Mouse (Mus musculus) midbrain, embryonic 12.5 days (tissue): ENCODE measurements around the gene Epop. TPM values are rescaled to one million over a fixed set of nuclear protein-coding genes. Genes with fewer than 3 reads are reported as not detected.
A peak's percentile ranks its signal among the peaks of the same experiment; 100 is the strongest.

Experiments used
- ATAC-seq: fragments of 200-750 bp; cut with Nextera tagmentation; 2 replicates; pipeline ENCODE4 v1.8.0; 2017; ENCODE audit warnings: low read depth, moderate TSS enrichment, moderate library complexity; ENCODE audit not compliant: low FRiP score
- H3K27ac ChIP-seq: fragments of 300-500 bp; sonication (generic); replicated peaks from 2 replicates; pipeline ENCODE4 v1.5.1; 2016; ENCODE audit warnings: mild to moderate bottlenecking
- H3K27me3 ChIP-seq: fragments of 300-500 bp; sonication (generic); 2 replicates; pipeline ENCODE4 v1.6.1; 2016; ENCODE audit warnings: mild to moderate bottlenecking
- H3K36me3 ChIP-seq: fragments of 300-500 bp; sonication (generic); 2 replicates; pipeline ENCODE4 v1.6.1; 2016
- H3K4me1 ChIP-seq: fragments of 300-500 bp; sonication (generic); 2 replicates; pipeline ENCODE4 v1.6.1; 2016
- H3K4me2 ChIP-seq: fragments of 300-500 bp; sonication (generic); replicated peaks from 2 replicates; pipeline ENCODE4 v1.6.1; 2016; ENCODE audit warnings: mild to moderate bottlenecking, moderate library complexity
- H3K4me3 ChIP-seq: fragments of 300-500 bp; sonication (generic); 2 replicates; pipeline ENCODE4 v1.5.1; 2016; ENCODE audit warnings: mild to moderate bottlenecking
- H3K9ac ChIP-seq: fragments of 300-500 bp; sonication (generic); replicated peaks from 2 replicates; pipeline ENCODE4 v1.6.1; 2016; ENCODE audit warnings: mild to moderate bottlenecking, moderate library complexity
- H3K9me3 ChIP-seq: fragments of 300-500 bp; sonication (generic); 2 replicates; pipeline ENCODE4 v1.6.1; 2016; ENCODE audit warnings: mild to moderate bottlenecking
- WGBS: fragments of 180-500 bp; shearing (Covaris S2); methylation state at CpG from one replicate; pipeline ENCODE4 v1.1.7; 2016; 5-methylcytosine and 5-hydroxymethylcytosine counted together
- polyA plus RNA-seq: library from polyadenylated mRNA; unstranded; fragments of >200 nt; fragmentation: Nextera tagmentation; extraction: Ambion mirVana; gene quantifications from 2 replicates; pipeline ENCODE4 v1.2.1, GENCODE M21; 2016

The Epop gene
- polyA plus RNA-seq, 1 experiment from 2014 or later, result 14.2 TPM

DNA sequence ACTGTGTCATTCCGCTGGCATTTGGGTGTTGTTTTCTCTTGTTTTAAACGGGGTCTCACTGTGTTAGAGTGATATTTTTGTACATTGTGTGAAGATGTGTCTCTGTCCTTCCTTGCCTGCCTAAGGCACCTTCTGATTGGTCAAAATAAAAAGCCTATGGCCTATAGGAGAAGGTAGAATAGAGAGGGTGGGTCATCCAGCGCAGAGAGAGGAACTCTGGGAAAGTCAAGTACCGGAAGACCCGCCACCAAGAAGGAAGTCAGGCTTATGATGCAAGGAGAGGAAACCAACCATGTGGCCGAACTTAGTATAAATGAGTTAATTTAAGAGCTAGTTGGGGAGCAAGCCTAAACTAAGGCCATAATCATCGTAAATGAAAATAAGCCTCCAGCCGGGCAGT lies 30.4 kb downstream of the Epop start:
- H3K27ac ChIP-seq, result no peak overlapping the region
- H3K27me3 ChIP-seq, result no peaks in the 10 kb centered on the region
- 91% methylated on average over 8 of the region's 8 CpGs for WGBS
- 0 out of 2 replicates have a peak, but pooled peaks cover 2% of the 10 kb centered on the region for H3K4me1 ChIP-seq
- H3K4me2 ChIP-seq, result no peak overlapping the region
- no peak overlapping the region for H3K9ac ChIP-seq
- no peak for ATAC-seq
- H3K36me3 ChIP-seq, result no peaks in the 10 kb centered on the region
- 0 out of 2 replicates have a peak, but pooled peaks cover 9% of the 10 kb centered on the region for H3K9me3 ChIP-seq
- H3K4me3 ChIP-seq, result no peak overlapping the region

DNA sequence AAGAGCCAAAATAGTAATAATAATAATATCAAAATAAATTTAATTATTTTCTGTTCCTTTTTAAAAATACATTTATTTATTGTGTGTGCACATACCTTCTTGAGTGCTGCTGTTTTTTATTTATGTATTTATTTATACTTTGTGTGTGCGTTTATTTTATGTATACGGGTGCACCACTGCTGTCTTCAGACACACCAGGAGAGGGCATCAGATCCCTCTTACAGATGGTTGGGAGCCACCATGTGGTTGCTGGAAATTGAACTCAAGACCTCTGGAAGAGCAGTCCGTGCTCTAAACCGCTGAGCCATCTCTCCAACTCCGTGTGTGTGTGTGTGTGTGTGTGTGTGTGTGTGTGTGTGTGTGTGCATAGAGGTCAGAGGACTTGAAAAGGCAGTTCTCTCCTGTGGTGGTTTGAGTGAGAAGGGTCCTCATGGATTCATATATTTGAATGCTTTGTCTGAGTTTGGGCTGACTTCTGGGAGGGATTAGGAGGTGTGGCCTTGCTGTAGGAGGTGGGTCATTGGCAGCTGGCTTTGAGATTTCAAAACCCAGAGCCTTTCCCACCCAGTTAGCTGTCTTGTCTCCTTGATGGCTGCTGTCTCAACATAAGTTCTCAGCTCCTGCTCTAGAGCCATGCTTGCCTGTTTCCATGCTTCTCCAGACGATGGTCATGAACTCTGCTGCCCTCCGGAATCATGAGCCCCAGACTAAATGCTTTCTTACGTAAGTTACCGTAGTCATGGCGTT lies 31.4 kb downstream of the Epop start:
- Histone ChIP-seq H3K36me3 (no peaks in the 10 kb centered on the region), H3K9me3 (0 out of 2 replicates have a peak, but pooled peaks cover 9% of the 10 kb centered on the region), H3K9ac (no peak overlapping the region), H3K4me3 (no peak overlapping the region), H3K4me2 (no peak overlapping the region), H3K27ac (no peak overlapping the region), H3K4me1 (0 out of 2 replicates have a peak, but pooled peaks cover 2% of the 10 kb centered on the region), H3K27me3 (no peaks in the 10 kb centered on the region)
- 81% methylated on average over 10 of the region's 10 CpGs for WGBS
- no peak for ATAC-seq

DNA sequence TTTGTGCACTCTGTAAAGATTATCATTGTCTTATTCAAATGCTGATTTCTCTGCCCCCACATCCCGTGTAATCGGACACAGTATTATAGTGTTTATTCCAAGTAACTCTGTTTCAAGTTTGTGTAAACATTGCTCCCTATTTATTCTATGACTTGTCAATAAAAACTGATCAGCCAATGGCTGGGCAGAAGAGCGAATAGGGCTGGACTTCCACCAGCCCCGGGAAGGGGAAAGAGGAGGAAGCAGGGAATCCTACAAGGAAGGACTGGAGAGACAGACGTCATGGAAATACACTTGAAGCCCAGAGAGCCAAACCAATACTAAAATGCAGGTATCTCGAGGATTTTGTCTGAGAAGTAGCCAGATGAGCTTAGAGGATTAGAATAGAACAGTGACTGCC lies 35.4 kb downstream of the Epop start:
- Histone ChIP-seq H3K4me1 (peaks cover 14% of the 10 kb centered on the region), H3K9ac (no peak overlapping the region), H3K36me3 (no peaks in the 10 kb centered on the region), H3K27me3 (peaks cover 9% of the 10 kb centered on the region; the same call in 1 of the 2 replicates), H3K4me2 (no peak overlapping the region), H3K9me3 (0 out of 2 replicates have a peak, but pooled peaks cover 1% of the 10 kb centered on the region), H3K4me3 (no peak overlapping the region), H3K27ac (no peak overlapping the region)
- ATAC-seq, result no peak
- WGBS, result 51% methylated on average over 6 of the region's 6 CpGs

DNA sequence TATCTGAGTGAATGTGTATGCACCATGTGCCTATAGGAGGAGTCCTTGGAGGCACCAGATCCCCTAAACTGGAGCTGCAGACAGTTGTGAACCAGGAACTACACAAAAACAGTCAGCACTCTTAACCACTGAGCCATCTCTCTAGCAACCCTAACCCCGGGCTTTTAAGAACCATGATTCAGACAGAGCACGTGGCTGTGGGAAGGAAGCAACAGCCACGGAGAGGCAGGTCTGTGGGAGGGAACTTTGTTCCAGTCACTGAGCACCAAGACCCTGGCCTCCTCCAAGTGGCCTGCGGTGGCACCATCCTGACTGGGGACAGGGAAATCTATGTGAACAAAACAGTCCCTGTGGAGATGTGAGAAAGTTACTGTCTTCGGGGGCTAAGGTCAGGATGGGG lies 37.6 kb downstream of the Epop start:
- no peak overlapping the region for H3K4me2 ChIP-seq
- ATAC-seq, result no peak
- peaks cover 9% of the 10 kb centered on the region; the same call in 1 of the 2 replicates for H3K27me3 ChIP-seq
- peaks cover 16% of the 10 kb centered on the region for H3K4me1 ChIP-seq
- no peaks in the 10 kb centered on the region for H3K36me3 ChIP-seq
- no peaks in the 10 kb centered on the region for H3K9me3 ChIP-seq
- H3K4me3 ChIP-seq, result no peak overlapping the region
- no peak overlapping the region for H3K9ac ChIP-seq
- WGBS, result 24% methylated on average over 5 of the region's 5 CpGs
- no peak overlapping the region for H3K27ac ChIP-seq

DNA sequence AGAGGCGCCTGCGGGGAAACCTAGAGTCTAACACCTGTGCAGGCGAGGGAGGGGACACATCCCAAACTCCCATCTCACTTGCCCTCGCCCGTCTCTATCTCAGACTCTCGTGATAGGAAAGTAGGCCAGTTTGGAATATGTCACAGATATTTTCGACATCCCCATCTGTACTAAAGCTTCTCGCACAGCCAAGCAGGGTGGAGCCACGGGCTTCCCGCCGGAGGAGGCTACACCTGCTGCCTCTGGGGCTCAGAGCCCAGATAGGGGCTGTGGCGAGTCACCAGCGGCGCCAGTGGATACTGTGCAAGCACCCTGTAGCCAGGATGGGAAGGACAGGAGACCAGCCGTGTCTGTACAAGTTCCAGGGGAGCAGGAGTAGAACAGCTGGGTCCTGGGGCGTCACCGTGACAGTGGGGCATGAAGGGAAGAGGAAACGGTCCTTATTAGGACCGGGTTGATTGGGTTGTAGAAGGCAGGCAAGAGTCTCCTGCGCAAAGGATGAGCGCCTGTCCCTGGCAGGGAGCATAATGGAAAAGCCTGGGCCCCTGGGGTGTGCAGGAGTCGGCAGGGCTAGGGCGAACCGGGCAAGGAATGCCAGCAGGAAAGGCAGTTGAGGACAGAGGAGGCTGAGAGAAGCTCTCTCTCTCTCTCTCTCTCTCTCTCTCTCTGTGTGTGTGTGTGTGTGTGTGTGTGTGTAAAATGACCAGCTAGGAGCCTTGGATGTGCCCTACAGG lies 39.1 kb downstream of the Epop start:
- Histone ChIP-seq H3K36me3 (no peaks in the 10 kb centered on the region), H3K9ac (no peak overlapping the region), H3K27ac (no peak overlapping the region), H3K9me3 (no peaks in the 10 kb centered on the region), H3K4me2 (no peak overlapping the region), H3K4me3 (no peak overlapping the region), H3K27me3 (peaks cover 9% of the 10 kb centered on the region; the same call in 1 of the 2 replicates), H3K4me1 (peaks cover 16% of the 10 kb centered on the region)
- ATAC-seq, result no peak
- WGBS, result 32% methylated on average over 24 of the region's 24 CpGs

DNA sequence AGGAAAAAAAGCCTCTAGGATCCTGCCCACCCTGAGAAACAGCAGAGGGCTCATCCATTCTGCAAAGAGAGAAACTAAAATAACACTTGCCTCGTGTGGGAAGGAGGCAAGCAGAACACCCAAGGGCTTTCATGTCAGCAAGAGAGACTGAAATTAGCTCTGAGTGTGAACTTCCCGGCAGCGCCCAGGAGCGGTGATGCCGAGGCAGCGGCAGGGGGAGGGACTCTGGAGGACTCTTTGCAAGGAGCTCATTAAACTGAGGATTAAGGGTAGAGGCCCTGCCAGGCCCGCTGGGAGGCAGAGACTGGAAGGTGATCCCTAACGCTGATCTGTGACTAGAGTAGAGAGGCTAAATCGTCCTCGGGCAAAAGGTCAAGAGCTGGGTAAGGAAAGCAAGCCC lies 40.3 kb downstream of the Epop start:
- H3K4me3 ChIP-seq, result no peak overlapping the region
- H3K4me2 ChIP-seq, result no peak overlapping the region
- H3K27me3 ChIP-seq, result peaks cover 14% of the 10 kb centered on the region
- peaks cover 16% of the 10 kb centered on the region for H3K4me1 ChIP-seq
- H3K36me3 ChIP-seq, result no peaks in the 10 kb centered on the region
- 1% methylated on average over 10 of the region's 10 CpGs for WGBS
- no peak overlapping the region for H3K9ac ChIP-seq
- H3K9me3 ChIP-seq, result no peaks in the 10 kb centered on the region
- H3K27ac ChIP-seq, result no peak overlapping the region
- ATAC-seq, result no peak

DNA sequence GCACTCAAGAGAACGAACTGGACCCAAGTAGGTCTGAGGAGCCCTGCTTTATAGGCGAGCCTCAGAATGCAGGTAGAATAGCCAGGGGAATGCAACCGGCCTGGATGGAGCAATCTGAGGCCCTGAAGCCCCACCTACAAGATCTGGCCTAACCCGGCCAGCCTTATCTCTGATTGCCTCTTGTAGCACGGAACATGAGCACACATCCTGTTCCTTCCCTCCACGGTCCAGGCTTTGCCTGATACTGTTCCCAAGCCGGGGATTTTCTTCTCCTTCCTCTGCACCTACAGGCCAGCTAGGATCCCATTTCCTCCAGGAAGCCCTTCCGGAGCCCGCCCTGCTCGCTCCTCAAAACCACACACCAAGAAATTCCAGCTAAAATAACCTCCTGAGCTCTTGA lies 43.6 kb downstream of the Epop start:
- no peak overlapping the region for H3K9ac ChIP-seq
- 79% methylated on average over 10 of the region's 10 CpGs for WGBS
- no peak for ATAC-seq

DNA sequence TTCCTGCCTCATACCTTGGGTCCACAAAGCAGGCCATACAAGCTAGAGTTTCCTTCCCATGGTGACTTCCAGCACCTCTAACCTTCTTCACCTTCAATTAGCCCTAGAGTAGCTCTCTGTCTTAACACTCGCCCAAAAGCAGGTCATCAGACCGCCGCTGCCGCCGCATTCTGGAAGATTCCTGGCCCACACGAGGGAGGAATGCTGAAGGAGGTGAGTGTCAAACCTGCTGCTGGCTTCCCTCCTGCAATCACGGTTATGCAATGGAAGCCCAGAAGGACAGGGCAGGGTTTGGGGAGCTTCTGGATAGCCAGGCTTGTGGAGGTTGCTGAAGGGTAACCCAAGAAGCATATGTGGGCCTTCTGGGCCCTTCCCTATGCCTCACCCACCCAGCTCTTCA lies 45.0 kb downstream of the Epop start:
- peaks cover 5% of the 10 kb centered on the region; the same call in 1 of the 2 replicates for H3K27me3 ChIP-seq
- H3K4me3 ChIP-seq, result no peak overlapping the region
- no peak for ATAC-seq
- WGBS, result 79% methylated on average over 7 of the region's 7 CpGs
- H3K4me2 ChIP-seq, result no peak overlapping the region
- H3K9me3 ChIP-seq, result no peaks in the 10 kb centered on the region
- H3K9ac ChIP-seq, result no peak overlapping the region
- H3K4me1 ChIP-seq, result peaks cover 9% of the 10 kb centered on the region
- no peak overlapping the region for H3K27ac ChIP-seq
- H3K36me3 ChIP-seq, result no peaks in the 10 kb centered on the region

More for the DNA sequence above, 43.6 kb downstream of the Epop start:
- Histone ChIP-seq H3K4me2 (no peak overlapping the region), H3K27ac (no peak overlapping the region), H3K36me3 (no peaks in the 10 kb centered on the region), H3K4me1 (peaks cover 16% of the 10 kb centered on the region), H3K4me3 (no peak overlapping the region), H3K27me3 (peaks cover 14% of the 10 kb centered on the region), H3K9me3 (no peaks in the 10 kb centered on the region)

DNA sequence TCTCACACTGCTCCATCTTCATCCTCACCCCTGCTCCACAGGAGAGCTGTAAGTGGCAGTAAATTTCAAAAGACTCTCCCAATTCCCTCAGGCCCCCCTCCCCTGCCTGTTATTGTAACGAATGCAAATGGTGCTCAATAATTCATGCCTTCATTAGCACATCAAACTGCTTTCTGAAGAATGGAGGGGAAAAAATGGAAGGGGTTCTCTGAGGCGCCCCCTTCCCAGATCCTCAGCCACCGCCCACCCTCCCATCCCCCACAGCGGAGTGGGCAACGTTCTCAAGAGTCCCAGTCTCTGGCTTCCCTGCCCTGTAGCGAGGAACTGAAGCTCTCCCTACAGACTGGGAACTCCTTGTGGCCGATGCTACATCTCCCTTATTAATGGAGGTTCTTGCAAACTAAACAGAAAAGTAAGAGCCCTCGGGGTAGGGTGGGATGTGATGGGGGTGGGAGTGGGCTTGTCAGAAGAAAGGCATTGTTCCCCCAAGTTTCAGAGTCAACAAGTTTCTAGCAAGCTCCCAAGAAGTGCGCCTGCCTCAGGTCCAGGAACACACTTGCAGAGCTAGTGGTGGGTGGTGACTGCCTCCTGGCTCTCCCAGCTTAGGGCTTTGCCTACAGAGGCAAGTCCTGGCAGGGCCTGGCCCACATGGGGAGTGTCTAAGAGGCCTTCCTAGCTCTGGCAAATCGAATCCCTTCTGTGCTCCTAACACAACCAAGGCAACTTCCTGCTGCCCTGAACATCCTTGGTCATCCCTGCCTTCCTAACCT lies 50.2 kb downstream of the Epop start:
- no peaks in the 10 kb centered on the region for H3K9me3 ChIP-seq
- 11% methylated on average over 10 of the region's 10 CpGs for WGBS
- peak overlapping the region; percentile 31 for H3K4me2 ChIP-seq
- ATAC-seq, result peak; percentile 27; the same call in 1 of the 2 replicates
- H3K4me1 ChIP-seq, result peaks cover 25% of the 10 kb centered on the region
- H3K9ac ChIP-seq, result peak overlapping the region; percentile 7; the same call in 1 of the 2 replicates
- no peak overlapping the region for H3K4me3 ChIP-seq
- peak overlapping the region; percentile 40 for H3K27ac ChIP-seq
- peaks cover 31% of the 10 kb centered on the region for H3K27me3 ChIP-seq
- no peaks in the 10 kb centered on the region for H3K36me3 ChIP-seq

DNA sequence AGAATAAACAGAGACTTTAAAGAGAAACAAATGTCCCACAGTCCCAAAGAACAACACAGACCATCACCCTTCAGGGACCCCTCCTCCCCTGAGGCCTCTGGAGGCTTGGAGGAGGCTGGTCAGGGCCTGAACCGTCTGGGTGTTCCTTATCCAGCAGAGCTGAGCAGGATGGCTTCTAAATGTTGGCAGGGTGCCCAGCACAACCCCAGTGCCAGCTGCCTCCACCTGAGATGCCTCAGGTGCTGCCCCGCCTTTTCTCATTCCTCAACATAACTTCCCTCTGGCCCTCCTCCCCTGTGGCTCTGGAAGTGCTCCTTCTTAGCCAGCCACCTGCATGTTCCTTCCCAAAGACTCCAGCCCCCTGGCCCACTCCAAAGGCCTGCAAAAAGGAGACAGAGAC lies 51.2 kb downstream of the Epop start:
- Histone ChIP-seq H3K27me3 (peaks cover 40% of the 10 kb centered on the region), H3K4me2 (no peak overlapping the region), H3K36me3 (no peaks in the 10 kb centered on the region), H3K9ac (no peak overlapping the region), H3K27ac (peak overlapping the region; percentile 40), H3K9me3 (no peaks in the 10 kb centered on the region), H3K4me3 (no peak overlapping the region), H3K4me1 (peaks cover 35% of the 10 kb centered on the region)
- 61% methylated on average over 2 of the region's 2 CpGs for WGBS
- ATAC-seq, result no peak
